Mouse (Mus musculus) kidney, adult 2 months (tissue): Measurements from ENCODE around the gene Olfr735. TPM values are rescaled to one million over a fixed set of nuclear protein-coding genes. Genes with fewer than 3 reads are reported as not detected.

Experiments
- DNase-seq: peaks from one replicate; pipeline ENCODE4 v3.0.0; 2021
- H3K27ac ChIP-seq: fragments of 200-500 bp; 2 replicates; pipeline ENCODE4 v1.5.1; 2012; ENCODE audit warnings: low read depth, low read length, control low read depth, inconsistent platforms; ENCODE audit not compliant: insufficient read depth
- H3K27me3 ChIP-seq: fragments of 200-500 bp; replicated peaks from 2 replicates; pipeline ENCODE4 v1.6.1; 2012; ENCODE audit warnings: mild to moderate bottlenecking, moderate library complexity, low read length, inconsistent platforms; ENCODE audit not compliant: control insufficient read depth, insufficient read depth
- H3K36me3 ChIP-seq: fragments of 200-500 bp; 2 replicates; pipeline ENCODE4 v1.6.1; 2012; ENCODE audit warnings: mild to moderate bottlenecking, moderate library complexity, low read length, inconsistent platforms; ENCODE audit not compliant: control insufficient read depth, insufficient read depth
- H3K4me1 ChIP-seq: fragments of 200-500 bp; 2 replicates; pipeline ENCODE4 v1.6.1; 2011; ENCODE audit warnings: low read length; ENCODE audit not compliant: control insufficient read depth, insufficient read depth
- H3K4me3 ChIP-seq: fragments of 200-500 bp; 2 replicates; pipeline ENCODE4 v1.5.1; 2011; ENCODE audit warnings: mild to moderate bottlenecking, low read depth, low read length, control low read depth; ENCODE audit not compliant: insufficient read depth
- CTCF ChIP-seq: fragments of 200-500 bp; conservative IDR thresholded peaks from 2 replicates; pipeline ENCODE4 v1.5.1; 2011; ENCODE audit warnings: low read depth, mild to moderate bottlenecking, control low read depth, low read length, moderate library complexity, mixed read lengths; ENCODE audit not compliant: insufficient read depth, insufficient read length
- POLR2A ChIP-seq: fragments of 200-500 bp; IDR thresholded peaks from one replicate; pipeline ENCODE4 v1.6.1; 2011; ENCODE audit warnings: low read depth, low read length, control low read depth
- WGBS: fragments of 180-500 bp; shearing (Covaris S2); methylation state at CpG from one replicate; pipeline ENCODE4 v1.1.7; 2018; 5-methylcytosine and 5-hydroxymethylcytosine counted together
- polyA plus RNA-seq: library from polyadenylated mRNA; depleted of rRNA; stranded (reverse); fragments of >200 nt; gene quantifications from 2 replicates; pipeline ENCODE4 v1.2.3, GENCODE M21; 2012; rRNA removed

Gene Olfr735
- polyA plus RNA-seq: not detected in 2 replicates

DNA sequence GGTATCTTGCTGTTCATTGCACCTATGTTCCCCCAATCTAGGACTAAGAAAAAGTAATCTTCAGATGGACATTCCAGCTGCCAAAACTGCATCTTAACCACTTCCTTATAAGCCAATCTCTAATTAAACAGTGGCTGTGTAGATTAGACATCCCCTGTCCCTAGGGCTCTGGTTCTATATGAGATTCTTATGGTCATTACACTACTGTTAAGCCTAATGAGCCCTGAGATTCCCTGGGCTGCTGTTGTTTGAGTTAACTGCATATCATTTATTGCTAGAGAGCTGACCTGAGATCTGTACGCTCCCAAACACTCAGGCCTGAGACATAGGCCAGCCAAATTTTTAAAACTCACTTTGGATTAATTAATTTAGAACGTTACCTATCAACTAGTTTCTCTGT lies at the start of gene Olfr735:
Gene Olfr735 (minus strand): TSS at position 77 of the 400 bp plus-strand sequence.
- Histone ChIP-seq H3K27me3 (no peaks in the 10 kb centered on the region), H3K4me1 (no peaks in the 10 kb centered on the region), H3K27ac (no peak within 1 kb of the TSS), H3K4me3 (no peak within 1 kb of the TSS), H3K36me3 (no peaks in the 10 kb centered on the region)
- TF ChIP-seq CTCF (no peak), POLR2A (no peak)
- DNase-seq: no peak
- WGBS: 81% methylated on average over 2 of the region's 2 CpGs

GRCm38 (mm10) chr14:50380863-50381262 lies 32.2 kb upstream of the Olfr735 start, which contains the start of gene Olfr736:
TSS of gene Olfr736 (plus strand) at chr14:50381163.
- H3K4me3 ChIP-seq: no peak within 1 kb of the TSS
- H3K27me3 ChIP-seq: no peaks in the 10 kb centered on the region
- TF ChIP-seq POLR2A (no peak), CTCF (no peak)
- no peak for DNase-seq
- 88% methylated on average over 2 of the region's 2 CpGs for WGBS
- no peaks in the 10 kb centered on the region for H3K4me1 ChIP-seq
- H3K27ac ChIP-seq: no peak within 1 kb of the TSS
- no peaks in the 10 kb centered on the region for H3K36me3 ChIP-seq

- no peak for TF ChIP-seq POLR2A
- no peak for TF ChIP-seq CTCF
- Histone ChIP-seq H3K36me3 (no peaks in the 10 kb centered on the region), H3K27me3 (no peaks in the 10 kb centered on the region), H3K27ac (no peak overlapping the region), H3K4me3 (no peak overlapping the region), H3K4me1 (no peaks in the 10 kb centered on the region)
- DNase-seq: no peak
- 83% methylated on average over 2 of the region's 2 CpGs for WGBS
Observed at GRCm38 (mm10) chr14:50363561-50363960, 14.9 kb upstream of the Olfr735 start.

DNA sequence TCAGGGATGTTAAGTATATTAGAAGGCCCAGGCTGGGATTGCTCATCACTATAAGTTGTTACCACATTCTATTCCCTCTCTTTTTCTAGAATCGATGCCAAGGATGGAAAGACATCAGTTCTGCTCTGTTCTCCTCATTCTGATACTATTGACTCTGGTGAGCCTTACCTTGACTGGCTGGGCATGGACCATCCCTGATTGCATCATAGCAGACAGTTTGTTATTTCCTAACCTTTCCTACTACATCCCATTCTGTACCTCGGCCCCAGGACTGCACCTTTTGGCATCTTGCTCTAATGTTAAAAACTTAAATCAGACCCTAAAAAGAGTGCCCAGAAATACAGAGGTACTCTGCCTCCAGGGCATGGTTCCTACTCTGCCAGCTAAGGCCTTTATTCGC lies 11.8 kb upstream of the Olfr735 start:
- Histone ChIP-seq H3K36me3 (no peaks in the 10 kb centered on the region), H3K27ac (no peak overlapping the region), H3K4me3 (no peak overlapping the region), H3K4me1 (no peaks in the 10 kb centered on the region), H3K27me3 (no peaks in the 10 kb centered on the region)
- no peak for DNase-seq
- 79% methylated on average over 3 of the region's 3 CpGs for WGBS
- TF ChIP-seq CTCF: no peak
- TF ChIP-seq POLR2A: no peak

DNA sequence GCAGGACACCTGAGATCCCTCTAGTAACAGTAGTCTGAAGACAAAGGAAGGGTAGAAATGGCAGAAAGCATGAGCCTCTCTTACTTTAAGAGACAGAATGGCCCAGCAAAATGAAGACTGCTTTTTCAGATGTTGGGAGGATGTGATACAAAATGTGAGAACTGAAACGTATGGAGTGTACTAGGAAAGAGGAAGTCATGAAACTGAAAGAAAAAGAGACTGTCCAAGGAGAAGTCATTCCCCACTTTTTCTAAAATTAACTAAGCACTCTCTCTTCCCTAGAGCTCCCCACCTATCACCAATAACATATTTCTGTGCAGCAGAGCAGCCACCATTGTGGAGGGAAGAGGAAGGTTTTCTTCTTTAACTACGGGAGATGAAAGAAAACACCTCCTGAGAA lies 8.9 kb upstream of the Olfr735 start, which contains the start of gene Tlr11:
Gene Tlr11 (plus strand): TSS at position 322 of the 400 bp plus-strand sequence.
- H3K4me3 ChIP-seq: no peak within 1 kb of the TSS
- H3K36me3 ChIP-seq: no peaks in the 10 kb centered on the region
- TF ChIP-seq CTCF (no peak), POLR2A (no peak)
- H3K27me3 ChIP-seq: no peaks in the 10 kb centered on the region
- no peak for DNase-seq
- H3K27ac ChIP-seq: no peak within 1 kb of the TSS
- WGBS: 67% methylated on average over 2 of the region's 2 CpGs
- no peaks in the 10 kb centered on the region for H3K4me1 ChIP-seq

GRCm38 (mm10) chr14:50356725-50357124 lies 8.1 kb upstream of the Olfr735 start:
- Histone ChIP-seq H3K27me3 (no peaks in the 10 kb centered on the region), H3K36me3 (no peaks in the 10 kb centered on the region), H3K4me3 (no peak overlapping the region), H3K27ac (no peak overlapping the region), H3K4me1 (no peaks in the 10 kb centered on the region)
- WGBS: 82% methylated on average over 2 of the region's 2 CpGs
- DNase-seq: no peak
- TF ChIP-seq CTCF: no peak
- TF ChIP-seq POLR2A: no peak

DNA sequence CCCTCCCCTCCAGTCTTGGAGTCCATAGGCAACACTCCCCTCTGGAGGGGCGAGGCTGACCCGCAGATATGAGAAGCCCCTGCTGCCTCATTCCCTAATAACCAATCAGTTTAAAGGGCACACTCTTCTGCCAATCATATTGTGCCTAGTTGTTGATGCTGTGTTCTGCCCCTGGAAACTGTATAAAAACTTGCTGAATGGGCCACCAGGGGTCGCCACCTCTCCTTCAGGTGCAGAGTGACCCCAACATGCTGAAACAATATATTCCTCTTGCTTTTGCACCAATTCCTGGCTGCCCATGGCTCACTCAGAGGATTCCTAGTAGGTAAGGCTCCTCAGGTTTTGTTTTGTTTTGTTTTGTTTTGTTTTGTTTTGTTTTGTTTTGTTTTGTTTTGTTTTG lies 3.8 kb upstream of the Olfr735 start:
- Histone ChIP-seq H3K4me1 (no peaks in the 10 kb centered on the region), H3K27me3 (no peaks in the 10 kb centered on the region), H3K36me3 (no peaks in the 10 kb centered on the region), H3K27ac (no peak overlapping the region), H3K4me3 (no peak overlapping the region)
- peak; percentile 29 for DNase-seq
- TF ChIP-seq CTCF (peak; percentile 65), POLR2A (no peak)
- 38% methylated on average over 3 of the region's 3 CpGs for WGBS

DNA sequence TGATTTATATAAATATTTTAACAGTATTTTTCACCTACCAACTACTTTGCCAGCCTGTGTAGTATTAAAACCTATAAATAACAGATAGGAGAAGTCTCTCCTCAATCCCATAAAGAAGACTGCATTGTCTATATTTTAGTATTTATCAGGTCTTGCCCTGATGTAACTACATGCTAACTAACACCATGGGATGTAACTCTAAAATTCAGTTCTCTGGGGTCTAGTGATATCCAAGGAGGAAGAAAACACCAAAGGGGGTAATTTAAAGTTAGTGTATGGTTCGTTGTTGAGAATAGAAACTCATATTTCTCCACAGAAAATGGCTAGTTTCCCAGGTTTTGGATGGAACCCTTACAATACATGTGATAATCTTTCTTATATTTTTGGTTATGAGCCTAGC lies 22.0 kb downstream of the Olfr735 start, which contains the start of gene Olfr734:
Gene Olfr734 (minus strand): TSS at position 101 of the 400 bp plus-strand sequence.
- Histone ChIP-seq H3K4me1 (no peaks in the 10 kb centered on the region), H3K27me3 (no peaks in the 10 kb centered on the region), H3K36me3 (no peaks in the 10 kb centered on the region), H3K4me3 (no peak within 1 kb of the TSS), H3K27ac (no peak within 1 kb of the TSS)
- DNase-seq: no peak
- TF ChIP-seq CTCF (no peak), POLR2A (no peak)
- 62% methylated on average over 1 of the region's 1 CpGs for WGBS
